Mouse (Mus musculus): Measurements from ENCODE around the gene Angpt4.

The Angpt4 gene

GRCm38 (mm10) chr2:151978494-151978893, 67.5 kb downstream of the Angpt4 start:
- in situ Hi-C loops (cut with MboI, MseI): loop anchor here in 1 of 2 experiments (5.0 kb wide), 1 partner anchor 391 kb away; no protein-coding TSS in a partner anchor

DNA sequence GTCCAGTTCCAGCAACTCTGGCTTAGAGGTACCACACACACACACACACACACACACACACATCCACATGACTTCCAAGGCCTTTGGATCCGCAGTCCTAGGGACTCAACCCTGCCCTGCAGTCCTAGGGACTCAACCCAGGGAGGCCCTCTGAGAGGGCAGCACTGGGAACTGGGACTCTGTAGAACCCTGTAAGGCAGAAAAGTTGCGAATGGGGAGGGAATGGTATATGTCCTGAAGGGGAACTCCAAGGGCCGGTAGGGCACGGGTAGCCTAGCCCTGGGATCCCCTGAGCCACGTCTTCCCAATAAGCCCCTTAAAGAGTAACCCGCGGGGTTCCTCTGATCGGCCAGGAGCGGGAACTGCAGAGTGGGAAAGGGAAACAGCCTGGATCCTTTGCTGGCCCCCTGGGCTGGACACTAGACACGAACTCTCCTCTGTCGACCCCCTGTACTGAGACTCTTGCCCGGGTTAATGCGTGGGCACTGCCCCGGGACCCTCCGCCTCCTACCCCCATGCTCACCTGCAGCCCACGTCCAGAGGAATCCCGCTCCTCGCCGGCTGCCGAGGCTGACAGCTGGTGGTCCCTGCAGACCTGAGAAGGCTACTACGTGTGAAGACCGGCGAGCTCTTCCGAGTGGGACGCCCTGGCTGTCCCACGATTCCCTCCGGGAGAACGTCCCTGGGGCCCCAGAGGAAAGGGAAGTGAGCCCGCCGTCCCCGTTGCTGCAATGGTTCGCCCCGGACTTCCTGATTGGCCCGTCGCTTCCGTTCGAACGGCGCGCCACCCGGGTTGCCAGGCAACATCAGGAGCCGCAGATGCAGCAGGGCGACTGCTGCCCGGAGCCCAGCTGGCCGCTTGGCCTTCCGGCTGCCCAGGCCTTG, 68.7 kb downstream of the Angpt4 start, which contains the start of gene Fam110a:
Gene Fam110a, minus strand, starts transcription at position 750 of the 885 bp plus-strand sequence.
- in situ Hi-C loops (cut with MboI, MseI): loop anchor here in 1 of 2 experiments (5.0 kb wide), 1 partner anchor 392 kb away; no protein-coding TSS in a partner anchor

- in situ Hi-C loops (cut with MboI, MseI): no loop called here
These were observed 69.3 kb downstream of the Angpt4 start for GRCm38 (mm10) chr2:151980355-151980693.

- in situ Hi-C loops (cut with MboI, MseI): no loop called here
These were observed 70.3 kb downstream of the Angpt4 start for GRCm38 (mm10) chr2:151981268-151981667.

- in situ Hi-C loops (cut with MboI, MseI): no loop called here
These were observed 71.5 kb downstream of the Angpt4 start for GRCm38 (mm10) chr2:151982476-151982875.

DNA sequence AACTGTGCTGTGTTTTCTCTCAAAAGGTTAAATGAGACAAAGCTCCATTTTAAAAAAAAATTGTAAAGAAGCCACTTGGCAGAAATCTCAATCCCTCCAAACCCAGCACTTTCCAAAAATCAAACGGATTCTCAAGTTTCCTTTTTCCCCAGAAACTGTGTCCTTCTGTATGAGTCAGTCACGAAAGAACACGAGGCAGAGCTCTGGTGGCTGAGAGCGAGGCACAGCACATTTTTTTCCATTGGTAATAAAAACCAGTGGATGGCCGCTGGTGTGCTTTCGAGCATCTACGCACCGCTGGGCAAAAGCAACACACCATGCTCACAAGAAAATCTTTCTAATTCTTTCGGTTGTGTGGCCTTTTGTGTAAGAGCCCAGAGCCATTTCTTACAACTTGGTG, 73.0 kb downstream of the Angpt4 start:
- in situ Hi-C loops (cut with MboI, MseI): no loop called here

DNA sequence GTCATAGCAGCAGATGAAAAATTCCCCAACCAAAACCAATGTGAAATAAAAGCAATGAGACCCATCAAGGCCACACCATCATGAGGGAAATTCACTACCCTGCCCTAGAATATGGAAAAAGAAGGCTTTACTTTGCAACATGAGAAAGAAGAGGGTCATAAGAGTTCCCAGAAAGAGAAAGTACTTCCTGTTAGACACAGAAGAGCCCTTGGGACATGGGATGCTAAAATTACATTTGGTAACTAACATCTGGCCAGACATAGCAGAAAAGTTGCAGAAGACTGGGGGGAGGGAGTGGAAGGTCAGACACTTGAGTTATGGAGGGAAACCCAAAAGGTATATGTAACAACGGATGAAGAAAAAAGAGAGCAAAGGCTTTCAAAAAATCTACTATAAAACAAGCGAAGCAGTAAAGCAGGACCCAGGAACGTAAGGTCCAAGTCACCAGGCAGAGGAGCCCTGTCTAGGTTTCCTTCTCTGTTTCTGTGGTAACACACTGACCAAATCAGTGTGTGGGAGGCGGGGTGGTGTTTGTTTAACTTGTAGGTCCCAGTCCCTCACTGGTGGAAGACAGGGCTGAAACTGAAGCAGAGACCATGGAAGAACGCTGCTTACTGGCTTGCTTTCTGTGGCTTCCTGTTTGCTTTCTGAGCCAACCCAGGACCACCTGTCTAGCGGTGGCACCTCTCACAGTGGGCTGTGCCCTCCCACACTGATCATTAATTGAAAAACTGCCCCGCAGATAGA, 74.6 kb downstream of the Angpt4 start:
- in situ Hi-C loops (cut with MboI, MseI): no loop called here

GRCm38 (mm10) chr2:151986958-151987357, 75.9 kb downstream of the Angpt4 start:
- in situ Hi-C loops (cut with MboI, MseI): no loop called here

GRCm38 (mm10) chr2:151988978-151989377, 78.0 kb downstream of the Angpt4 start:
- in situ Hi-C loops (cut with MboI, MseI): no loop called here

DNA sequence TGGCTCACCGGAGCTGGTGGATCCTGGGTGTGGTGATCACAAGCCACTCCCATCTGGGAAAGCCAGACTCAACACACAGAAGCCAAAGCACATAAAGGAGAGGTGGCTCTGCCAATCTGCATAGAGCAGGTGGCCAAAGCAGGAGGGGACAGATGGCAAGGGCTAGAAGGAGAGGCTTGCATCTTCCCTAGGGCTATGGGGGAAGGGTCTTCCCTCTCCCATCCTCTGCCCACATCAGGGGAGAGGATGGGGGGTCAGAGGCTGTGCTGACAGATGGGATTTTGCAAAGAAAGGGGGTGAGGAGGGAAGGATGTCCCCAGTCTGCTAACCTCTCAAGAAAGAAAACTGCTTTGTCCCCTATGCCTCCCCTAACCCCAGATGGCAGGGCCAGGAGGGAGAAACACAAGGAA, 80.0 kb downstream of the Angpt4 start:
- in situ Hi-C loops (cut with MboI, MseI): loop anchor here in 1 of 2 experiments (10.0 kb wide), 1 partner anchor 246 kb away; the partner anchor contains the start of gene Psmf1

GRCm38 (mm10) chr2:151991446-151991845, 80.4 kb downstream of the Angpt4 start:
- in situ Hi-C loops (cut with MboI, MseI): loop anchor here in 1 of 2 experiments (10.0 kb wide), 1 partner anchor 247 kb away; the partner anchor contains the start of gene Psmf1

GRCm38 (mm10) chr2:151994350-151995122, 83.5 kb downstream of the Angpt4 start:
- in situ Hi-C loops (cut with MboI, MseI): loop anchor here in 1 of 2 experiments (10.0 kb wide), 1 partner anchor 250 kb away; the partner anchor contains the start of gene Psmf1
